28 mouse cellular contexts compared by ENCODE assay signal in the genomic region with DNA sequence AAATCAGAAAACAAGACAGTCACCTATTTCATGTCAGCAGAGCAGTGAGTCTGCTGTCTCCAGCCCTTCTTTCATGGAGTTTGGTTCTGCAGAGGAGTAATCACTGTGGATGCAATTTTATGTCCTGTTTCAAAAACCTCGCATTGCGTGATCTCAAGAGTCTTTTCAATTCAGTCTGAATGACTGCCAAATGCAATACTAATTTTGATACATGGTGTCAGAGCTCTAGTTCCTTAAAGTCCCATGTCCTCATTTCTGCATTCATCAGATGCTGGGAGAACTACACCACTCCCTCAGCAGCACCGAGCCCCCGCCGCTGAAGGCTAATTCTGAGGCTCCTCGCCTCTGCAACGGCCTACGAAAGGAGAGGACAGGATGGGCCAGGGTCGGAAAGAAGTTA. TPM values are rescaled to one million over a fixed set of nuclear protein-coding genes. Genes with fewer than 3 reads are reported as not detected.
DNase-seq lines count a peak whose midpoint lies in the region; ATAC-seq and TF ChIP-seq lines count a peak whose summit lies in the region.
"Had no signal": no experiment of that assay in that cellular context is flagged by ENCODE, and none has a peak within 500 bp of the region (broad histone marks: within the 10 kb centered on the region; RNA-seq: fewer than 3 reads in every experiment).

No protein-coding gene starts in this region.

- no peak for TF ChIP-seq POLR2A in bone marrow macrophage, adult 2 months (IDR thresholded peaks at IDR 0.05; ENCODE audit: borderline replicate concordance, low read depth, low read length)
- peak; percentile 5 for TF ChIP-seq POLR2A in myocyte (IDR thresholded peaks at IDR 0.05; ENCODE audit: insufficient read length, low read depth)

- peaks cover 17% of the 10 kb centered on the region for H3K36me3 ChIP-seq in forebrain, postnatal 0 days (ENCODE audit: insufficient read depth)
- no peaks in the 10 kb centered on the region; the same call in 1 of the 2 replicates for H3K36me3 ChIP-seq in forebrain, embryonic 16.5 days (ENCODE audit: control insufficient read depth, insufficient read depth)
- H3K36me3 ChIP-seq in myocyte (ENCODE audit: control insufficient read depth, insufficient read depth) = peaks cover 26% of the 10 kb centered on the region
- H3K36me3 ChIP-seq in hindbrain, embryonic 14.5 days (replicated peaks; ENCODE audit: control insufficient read depth, insufficient read depth) = peaks cover 28% of the 10 kb centered on the region

- H3K9me3 ChIP-seq in forebrain, postnatal 0 days (ENCODE audit: low read length) = no peaks in the 10 kb centered on the region
- no peaks in the 10 kb centered on the region for H3K9me3 ChIP-seq in forebrain, embryonic 16.5 days (ENCODE audit: control insufficient read depth, low read length)
- H3K9me3 ChIP-seq in hindbrain, embryonic 14.5 days (ENCODE audit: control insufficient read depth, low read length) = no peaks in the 10 kb centered on the region
- H3K9me3 ChIP-seq: embryonic facial prominence, embryonic 12.5 days; embryonic facial prominence, embryonic 15.5 days; heart, embryonic 12.5 days; heart, embryonic 15.5 days; hindbrain, embryonic 10.5 days; hindbrain, embryonic 13.5 days had no signal

- no peak overlapping the region for H3ac ChIP-seq in myocyte (ENCODE audit: control insufficient read depth, insufficient read length)

- H3K79me2 ChIP-seq in myocyte (ENCODE audit: control insufficient read depth, insufficient read depth) = peaks cover 8% of the 10 kb centered on the region

- intact Hi-C loops in left cerebral cortex, adult 2 months (cut with DNase I) = no loop called here

- H3K27ac ChIP-seq in forebrain, postnatal 0 days (ENCODE audit: low read depth, low read length) = 0 out of 2 replicates have a peak overlapping the region, but pooled peaks have one; percentile 9
- no peak overlapping the region for H3K27ac ChIP-seq in forebrain, embryonic 16.5 days (ENCODE audit: low read length)
- H3K27ac ChIP-seq in left cerebral cortex, adult 2 months = peak overlapping the region; percentile 49
- H3K27ac ChIP-seq in bone marrow macrophage, adult 2 months (ENCODE audit: insufficient read depth, low read depth, low read length) = peak overlapping the region; percentile 5
- no peak overlapping the region for H3K27ac ChIP-seq in hindbrain, embryonic 14.5 days
- H3K27ac ChIP-seq: embryonic facial prominence, embryonic 12.5 days; embryonic facial prominence, embryonic 15.5 days; heart, embryonic 15.5 days; hindbrain, embryonic 10.5 days; hindbrain, embryonic 13.5 days; hindbrain, postnatal 0 days had no signal

- 0 out of 2 replicates have a peak, but pooled peaks cover 3% of the 10 kb centered on the region for H3K4me1 ChIP-seq in forebrain, postnatal 0 days (ENCODE audit: insufficient read depth)
- H3K4me1 ChIP-seq in forebrain, embryonic 16.5 days (replicated peaks; ENCODE audit: control insufficient read depth, insufficient read depth, low read length) = peaks cover 3% of the 10 kb centered on the region
- H3K4me1 ChIP-seq in bone marrow macrophage, adult 2 months (ENCODE audit: control insufficient read depth, insufficient read depth, low read length) = peaks cover 42% of the 10 kb centered on the region
- H3K4me1 ChIP-seq in hindbrain, embryonic 14.5 days (replicated peaks; ENCODE audit: control insufficient read depth, insufficient read depth, low read length) = no peaks in the 10 kb centered on the region

- H3K4me3 ChIP-seq in forebrain, postnatal 0 days (ENCODE audit: low read depth, low read length) = no peak overlapping the region
- no peak overlapping the region for H3K4me3 ChIP-seq in forebrain, embryonic 16.5 days (replicated peaks; ENCODE audit: low read length)
- no peak overlapping the region for H3K4me3 ChIP-seq in left cerebral cortex, adult 2 months
- H3K4me3 ChIP-seq in bone marrow macrophage, adult 2 months (ENCODE audit: insufficient read depth, low read length) = no peak overlapping the region
- H3K4me3 ChIP-seq in myocyte = no peak overlapping the region
- H3K4me3 ChIP-seq in hindbrain, embryonic 14.5 days (replicated peaks; ENCODE audit: low read length) = no peak overlapping the region
- H3K4me3 ChIP-seq: embryonic facial prominence, embryonic 12.5 days; embryonic facial prominence, embryonic 15.5 days; heart, embryonic 12.5 days; heart, embryonic 15.5 days; hindbrain, embryonic 10.5 days; hindbrain, embryonic 13.5 days had no signal

- no peak overlapping the region for H3K4me2 ChIP-seq in forebrain, postnatal 0 days (ENCODE audit: low read depth)
- H3K4me2 ChIP-seq in forebrain, embryonic 16.5 days (ENCODE audit: low read length) = no peak overlapping the region
- no peak overlapping the region for H3K4me2 ChIP-seq in myocyte (ENCODE audit: low read depth)
- no peak overlapping the region for H3K4me2 ChIP-seq in hindbrain, embryonic 14.5 days (replicated peaks)
- H3K4me2 ChIP-seq: embryonic facial prominence, embryonic 12.5 days; embryonic facial prominence, embryonic 15.5 days; heart, embryonic 12.5 days; heart, embryonic 15.5 days; hindbrain, embryonic 13.5 days had no signal

- DNase-seq in forebrain, postnatal 0 days = no peak
- DNase-seq in left cerebral cortex, adult 2 months (ENCODE audit: extremely low spot score in 1 of 2, low spot score in 2 of 2) = no peak
- no peak for DNase-seq in left cerebral cortex, adult 9 months (ENCODE audit: low spot score in 2 of 2)
- no peak for DNase-seq in hindbrain, embryonic 14.5 days (ENCODE audit: low spot score)
- DNase-seq in embryo, embryonic 9.5 days (ENCODE audit: extremely low spot score) = no peak
- DNase-seq: adrenal gland, adult 8-10 months; adrenal gland, postnatal 25 days; cerebellum, adult 11-12 months; cerebellum, adult 8-10 months; cerebellum, postnatal 10 days; cerebellum, postnatal 36 days; gastrocnemius, postnatal 25 days; heart, adult 18-20 months; heart, postnatal 10 days; heart, postnatal 36 days had no signal

- H3K9ac ChIP-seq in forebrain, postnatal 0 days = no peak overlapping the region
- H3K9ac ChIP-seq in forebrain, embryonic 16.5 days (replicated peaks; ENCODE audit: low read depth, low read length) = no peak overlapping the region
- no peak overlapping the region for H3K9ac ChIP-seq in hindbrain, embryonic 14.5 days
- H3K9ac ChIP-seq: embryonic facial prominence, embryonic 12.5 days; embryonic facial prominence, embryonic 15.5 days; heart, embryonic 12.5 days; heart, embryonic 15.5 days; hindbrain, embryonic 13.5 days had no signal

- ATAC-seq in forebrain, postnatal 0 days = no peak
- no peak for ATAC-seq in forebrain, embryonic 16.5 days
- no peak for ATAC-seq in hindbrain, embryonic 14.5 days (ENCODE audit: low FRiP score)
- ATAC-seq: activated CD4-positive, CD25-positive, alpha-beta regulatory T cell, adult 4 months; forebrain, embryonic 14.5 days; hindbrain, postnatal 0 days; inflammation-experienced regulatory T-cells, adult 6 months had no signal

- TF ChIP-seq CTCF in forebrain, postnatal 0 days (IDR thresholded peaks at IDR 0.05; ENCODE audit: low read depth) = no peak
- no peak for TF ChIP-seq CTCF in left cerebral cortex, adult 2 months (IDR thresholded peaks at IDR 0.05)
- no peak for TF ChIP-seq CTCF in bone marrow macrophage, adult 2 months (IDR thresholded peaks at IDR 0.05; ENCODE audit: low read depth, low read length)

- H3K27me3 ChIP-seq in forebrain, postnatal 0 days (ENCODE audit: insufficient read depth, low read length) = no peaks in the 10 kb centered on the region
- no peaks in the 10 kb centered on the region for H3K27me3 ChIP-seq in forebrain, embryonic 16.5 days (replicated peaks; ENCODE audit: control insufficient read depth, insufficient read depth, low read length)
- H3K27me3 ChIP-seq in myocyte (ENCODE audit: control insufficient read depth, insufficient read depth, insufficient read length) = no peaks in the 10 kb centered on the region
- H3K27me3 ChIP-seq in hindbrain, embryonic 14.5 days (ENCODE audit: control insufficient read depth, insufficient read depth, low read length) = no peaks in the 10 kb centered on the region
- H3K27me3 ChIP-seq: embryonic facial prominence, embryonic 12.5 days; embryonic facial prominence, embryonic 15.5 days; heart, embryonic 12.5 days; heart, embryonic 15.5 days; hindbrain, embryonic 13.5 days had no signal

- WGBS in forebrain, postnatal 0 days = 83% methylated on average over 9 of the region's 9 CpGs
- 80% methylated on average over 9 of the region's 9 CpGs for WGBS in forebrain, embryonic 16.5 days
- WGBS in hindbrain, embryonic 14.5 days = 90% methylated on average over 9 of the region's 9 CpGs

TF ChIP-seq in myocyte, 11 proteins besides CTCF, POLR2A, EP300 and RAD21:
- TF ChIP-seq CEBPB (IDR thresholded peaks at IDR 0.05; ENCODE audit: insufficient read depth, poor library complexity, severe bottlenecking) = no peak
- no peak for TF ChIP-seq MAX (IDR thresholded peaks at IDR 0.05; ENCODE audit: low read depth)
- TF ChIP-seq USF1 (IDR thresholded peaks at IDR 0.05; ENCODE audit: low read depth) = no peak
- TF ChIP-seq REST (IDR thresholded peaks at IDR 0.05; ENCODE audit: insufficient read depth, insufficient read length) = no peak
- TF ChIP-seq SRF (IDR thresholded peaks at IDR 0.05; ENCODE audit: control insufficient read depth, insufficient read length, low read depth) = no peak
- TF ChIP-seq POLR2AphosphoS2 (IDR thresholded peaks at IDR 0.05; ENCODE audit: insufficient read length, low read depth) = no peak
- TF ChIP-seq MYOD1 (IDR thresholded peaks at IDR 0.05; ENCODE audit: control insufficient read depth in 1 of 3, insufficient read length in 2 of 3, low read depth in 2 of 3) = no peak
- TF ChIP-seq TCF3 (IDR thresholded peaks at IDR 0.05; ENCODE audit: insufficient read length, low read depth) = no peak
- TF ChIP-seq E2F4 (IDR thresholded peaks at IDR 0.05; ENCODE audit: insufficient read depth) = no peak
- TF ChIP-seq TCF12 (IDR thresholded peaks at IDR 0.05; ENCODE audit: insufficient read depth, poor library complexity, severe bottlenecking) = no peak
- TF ChIP-seq MYOG (IDR thresholded peaks at IDR 0.05; ENCODE audit: control insufficient read depth in 1 of 3, insufficient read depth in 1 of 3, insufficient read length in 2 of 3, low read depth in 2 of 3) = no peak

RNA-seq across cellular contexts. Expression of gene Sgsm3, which starts 46.3 kb away (rescaled TPM):
- total RNA-seq in forebrain, postnatal 0 days (2014; rRNA removed) = 68.7 and 78.9 TPM in 2 replicates
- polyA plus RNA-seq in forebrain, postnatal 0 days (2015; fragmentation: Nextera tagmentation; extraction: Ambion mirVana) = 55.0 and 67.2 TPM in 2 replicates
- 65.4 and 77.5 TPM in 2 replicates for polyA plus RNA-seq in forebrain, embryonic 16.5 days (2015; fragmentation: Nextera tagmentation; extraction: Ambion mirVana)
- total RNA-seq in left cerebral cortex, adult 2 months (2021) = 100 to 1,000 TPM in 1 of 2 experiments, 10 to 100 TPM in 1; 93.0 to 112 TPM
- 9.8 and 13.2 TPM in 2 replicates for polyA plus RNA-seq in bone marrow macrophage, adult 2 months (2012; ENCODE audit: insufficient read depth, insufficient read length, missing spikeins)
- polyA plus RNA-seq in myocyte (2012; fragmentation: generic; extraction: Trizol) = 32.3 TPM
- 54.3 and 61.8 TPM in 2 replicates for polyA plus RNA-seq in hindbrain, embryonic 14.5 days (2014; fragmentation: Nextera tagmentation; extraction: Ambion mirVana)

Comparison
In these comparisons a context has a peak if more than half of its experiments do, and no peak if none do; other contexts are left out.
1. H3K27ac ChIP-seq: peak in forebrain, postnatal 0 days (single experiment), left cerebral cortex, adult 2 months (single experiment) and bone marrow macrophage, adult 2 months (single experiment); none in forebrain, embryonic 16.5 days (single experiment) and hindbrain, embryonic 14.5 days (single experiment).